Mouse (Mus musculus): ENCODE data around the gene Mgst3. TPM values are rescaled to one million over a fixed set of nuclear protein-coding genes. Genes with fewer than 3 reads are reported as not detected.
A peak's percentile ranks its signal among the peaks of the same experiment; 100 is the strongest.

Mgst3 gene
- polyA plus RNA-seq, 1 experiment from 2014 or later, result 247 TPM

DNA sequence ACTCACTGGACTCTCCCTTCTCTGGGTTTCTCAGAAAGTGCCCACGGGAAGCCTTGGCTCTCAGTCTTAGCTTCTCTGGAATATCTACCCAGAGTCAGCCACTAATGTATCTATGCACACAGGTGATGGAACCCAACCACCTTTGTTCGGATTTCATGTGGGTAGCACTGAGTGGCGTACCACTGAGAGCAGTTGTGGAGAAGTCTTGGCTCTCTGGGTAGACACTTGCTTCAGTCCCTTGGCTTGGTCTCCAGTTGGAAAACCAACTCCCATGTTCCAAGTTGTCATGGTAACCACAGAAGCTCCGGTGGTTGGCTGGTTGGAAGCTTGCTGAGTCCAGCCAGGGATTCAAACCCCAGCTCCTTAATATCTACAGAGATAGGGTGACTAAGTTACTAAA lies 16.0 kb upstream of the Mgst3 start:
- no peak overlapping the region for H3K4me3 ChIP-seq (replicated peaks)
- no peaks in the 10 kb centered on the region for H3K9me3 ChIP-seq
- no peak overlapping the region for H3K27ac ChIP-seq
- no peak overlapping the region for H3K4me2 ChIP-seq (replicated peaks)
- H3K9ac ChIP-seq, result no peak overlapping the region
- WGBS, result 81% methylated on average over 4 of the region's 4 CpGs
- peaks cover 9% of the 10 kb centered on the region; the same call in 1 of the 2 replicates for H3K27me3 ChIP-seq (replicated peaks)
- no peaks in the 10 kb centered on the region for H3K36me3 ChIP-seq
- ATAC-seq, result no peak
- no peaks in the 10 kb centered on the region for H3K4me1 ChIP-seq (replicated peaks)

DNA sequence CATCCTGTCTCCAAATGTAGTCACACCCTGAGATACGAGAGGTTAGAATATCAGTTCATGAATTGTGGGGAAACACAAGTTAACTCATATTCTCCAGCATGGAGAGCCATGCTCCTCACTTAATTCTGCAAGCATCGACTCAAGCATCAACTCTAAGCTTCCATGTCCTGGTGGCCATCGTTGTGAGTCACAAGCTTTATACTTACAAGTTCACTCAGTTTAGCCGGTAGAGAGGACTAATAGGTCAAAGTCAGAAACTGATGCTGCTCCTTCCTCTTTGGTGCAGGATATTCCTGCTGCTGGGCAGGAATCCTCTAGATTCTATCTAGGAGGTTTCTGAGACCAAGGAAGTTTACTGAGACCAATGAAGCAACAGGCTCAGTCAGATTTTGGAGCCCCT lies 11.6 kb upstream of the Mgst3 start:
- no peaks in the 10 kb centered on the region for H3K9me3 ChIP-seq
- H3K4me1 ChIP-seq (replicated peaks), result no peaks in the 10 kb centered on the region
- H3K9ac ChIP-seq, result no peak overlapping the region
- H3K4me2 ChIP-seq (replicated peaks), result no peak overlapping the region
- no peak overlapping the region for H3K4me3 ChIP-seq (replicated peaks)
- 82% methylated on average over 4 of the region's 4 CpGs for WGBS
- H3K36me3 ChIP-seq, result no peaks in the 10 kb centered on the region
- peaks cover 5% of the 10 kb centered on the region; the same call in 1 of the 2 replicates for H3K27me3 ChIP-seq (replicated peaks)
- ATAC-seq, result no peak
- H3K27ac ChIP-seq, result no peak overlapping the region

DNA sequence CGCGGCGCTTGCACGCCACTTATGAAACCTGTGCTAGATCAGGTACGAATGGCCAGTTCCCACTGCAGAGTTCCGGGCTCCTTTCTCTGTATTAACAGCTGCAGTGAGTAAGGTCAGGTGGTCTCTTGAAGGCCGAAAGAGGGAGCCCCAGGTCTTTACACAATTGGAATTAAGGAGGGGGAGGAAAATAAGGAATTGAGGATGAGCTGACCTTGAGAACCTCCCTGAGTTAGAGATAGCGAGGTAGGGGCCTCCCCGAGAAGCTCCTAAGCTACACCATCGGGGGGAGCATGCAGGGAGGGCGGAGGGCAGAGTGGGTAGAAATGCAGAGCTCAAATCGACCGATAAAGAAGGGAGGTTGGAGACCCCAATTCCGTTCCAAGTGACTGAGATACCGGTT lies 360 bp downstream of the Mgst3 start:
- peak overlapping the region; percentile 85 for H3K4me2 ChIP-seq (replicated peaks)
- under 1% methylated on average over 15 of the region's 15 CpGs for WGBS
- no peaks in the 10 kb centered on the region for H3K9me3 ChIP-seq
- H3K4me3 ChIP-seq (replicated peaks), result peak overlapping the region; percentile 68
- no peaks in the 10 kb centered on the region for H3K27me3 ChIP-seq (replicated peaks)
- peaks cover 7% of the 10 kb centered on the region; the same call in 1 of the 2 replicates for H3K4me1 ChIP-seq (replicated peaks)
- H3K27ac ChIP-seq, result peak overlapping the region; percentile 86
- H3K9ac ChIP-seq, result peak overlapping the region; percentile 59
- peak; percentile 47 for ATAC-seq
- H3K36me3 ChIP-seq, result no peaks in the 10 kb centered on the region

DNA sequence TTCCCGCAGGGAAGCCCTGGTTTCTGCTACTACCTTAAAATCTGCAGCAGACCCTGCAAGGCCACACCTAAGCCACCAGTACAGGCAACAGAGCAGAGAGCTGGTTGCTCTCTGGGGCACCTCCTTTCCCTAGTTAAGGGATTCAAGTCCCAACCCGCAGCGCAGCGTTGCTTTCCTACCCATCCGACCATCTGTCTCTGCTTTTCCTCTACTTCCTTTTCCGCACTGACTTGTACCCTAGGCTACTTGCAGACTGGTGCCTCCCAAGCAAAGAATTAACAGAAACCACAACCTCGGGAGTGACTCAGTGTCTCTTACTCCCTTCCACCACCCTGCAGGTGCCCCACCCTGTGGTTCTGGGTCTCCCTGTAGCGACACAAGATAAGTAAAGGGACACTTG lies 954 bp downstream of the Mgst3 start:
- H3K27me3 ChIP-seq (replicated peaks), result no peaks in the 10 kb centered on the region
- peaks cover 7% of the 10 kb centered on the region; the same call in 1 of the 2 replicates for H3K4me1 ChIP-seq (replicated peaks)
- ATAC-seq, result peak; percentile 27
- 4% methylated on average over 8 of the region's 8 CpGs for WGBS
- peak overlapping the region; percentile 59 for H3K9ac ChIP-seq
- peak overlapping the region; percentile 68 for H3K4me3 ChIP-seq (replicated peaks)
- peak overlapping the region; percentile 86 for H3K27ac ChIP-seq
- H3K9me3 ChIP-seq, result no peaks in the 10 kb centered on the region
- no peaks in the 10 kb centered on the region for H3K36me3 ChIP-seq
- H3K4me2 ChIP-seq (replicated peaks), result peak overlapping the region; percentile 85

DNA sequence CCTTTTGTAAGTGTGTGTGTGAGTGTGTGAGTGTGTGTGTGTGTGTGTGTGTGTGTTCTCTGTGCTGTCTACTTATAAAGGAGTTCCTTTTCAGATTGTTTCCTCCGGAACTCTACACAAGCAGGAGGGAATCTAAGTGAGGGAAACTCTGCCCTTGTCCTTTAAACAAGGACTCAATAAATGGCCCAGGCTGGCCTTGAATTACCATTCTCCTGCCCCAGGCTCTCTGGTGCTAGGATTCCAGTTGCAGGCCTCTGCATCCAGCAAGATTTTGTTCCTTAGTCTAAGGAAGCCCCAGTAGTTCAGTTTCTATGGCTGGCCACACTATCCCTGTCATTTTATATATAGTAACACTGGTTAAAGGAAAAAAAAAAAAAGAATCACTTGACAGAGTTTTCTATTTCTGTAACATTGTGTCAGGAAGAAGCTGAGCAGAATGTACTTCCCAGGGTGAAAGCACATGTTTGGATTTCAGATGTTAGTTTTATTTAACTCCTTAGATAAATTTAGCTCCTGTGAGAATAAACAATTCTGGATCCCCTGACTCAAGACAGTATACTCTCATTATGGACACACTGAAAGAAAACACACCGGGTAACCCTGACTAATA lies 1.5 kb downstream of the Mgst3 start:
- Histone ChIP-seq H3K9ac (peak overlapping the region; percentile 59), H3K27ac (peak overlapping the region; percentile 86)

DNA sequence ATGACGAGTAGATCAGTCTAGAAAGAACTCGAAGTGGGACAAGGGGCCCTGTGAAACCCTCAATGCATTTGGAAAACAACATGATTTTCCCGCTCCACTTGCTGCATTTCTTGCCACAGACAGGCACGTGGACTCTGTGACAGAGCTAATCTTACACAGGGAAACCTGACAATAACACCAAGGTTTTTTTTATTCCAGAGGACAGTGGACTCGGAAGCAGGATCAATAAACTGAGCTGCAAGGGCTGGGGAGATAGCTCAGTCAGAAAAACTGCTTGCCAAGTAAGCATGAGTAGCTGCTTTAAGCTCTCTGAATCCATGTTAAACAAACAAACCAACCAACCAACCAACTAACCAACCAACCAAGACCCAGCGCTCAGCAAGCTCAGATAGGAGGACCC lies 2.4 kb downstream of the Mgst3 start:
- no peak for ATAC-seq
- Histone ChIP-seq H3K4me1 (replicated peaks) (peaks cover 11% of the 10 kb centered on the region), H3K36me3 (no peaks in the 10 kb centered on the region), H3K27ac (no peak overlapping the region), H3K9ac (no peak overlapping the region; the same call in 1 of the 2 replicates), H3K4me2 (replicated peaks) (peak overlapping the region; percentile 35; the same call in 1 of the 2 replicates), H3K9me3 (no peaks in the 10 kb centered on the region), H3K4me3 (replicated peaks) (no peak overlapping the region), H3K27me3 (replicated peaks) (no peaks in the 10 kb centered on the region)
- WGBS, result 69% methylated on average over 6 of the region's 6 CpGs

More for the DNA sequence above, 1.5 kb downstream of the Mgst3 start:
- Histone ChIP-seq H3K4me2 (replicated peaks) (peak overlapping the region; percentile 85), H3K36me3 (no peaks in the 10 kb centered on the region), H3K9me3 (no peaks in the 10 kb centered on the region), H3K4me1 (replicated peaks) (peaks cover 9% of the 10 kb centered on the region), H3K27me3 (replicated peaks) (no peaks in the 10 kb centered on the region), H3K4me3 (replicated peaks) (peak overlapping the region; percentile 68)
- no peak for ATAC-seq
- WGBS, result 20% methylated on average over 2 of the region's 2 CpGs

DNA sequence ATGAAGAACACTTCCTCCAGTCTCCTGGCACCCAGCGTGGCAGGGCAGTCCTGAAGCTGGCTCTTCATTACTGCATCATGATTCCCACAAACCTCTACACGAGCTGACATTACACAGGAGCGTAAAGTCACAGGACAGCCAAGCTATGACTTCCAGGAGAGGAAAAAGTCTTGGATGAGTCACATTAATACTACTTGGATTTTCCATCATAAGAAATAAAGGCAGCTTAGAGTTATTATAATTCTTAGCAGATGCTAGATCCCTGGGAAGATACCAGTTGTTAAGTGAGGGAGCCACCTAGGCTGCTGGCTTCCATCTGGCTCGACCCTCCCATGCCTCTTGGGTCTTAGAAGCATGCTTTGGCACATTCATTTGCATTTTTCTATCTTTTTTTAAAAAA lies 3.3 kb downstream of the Mgst3 start:
- H3K27ac ChIP-seq, result no peak overlapping the region
- ATAC-seq, result no peak
- WGBS, result 75% methylated on average over 4 of the region's 4 CpGs

DNA sequence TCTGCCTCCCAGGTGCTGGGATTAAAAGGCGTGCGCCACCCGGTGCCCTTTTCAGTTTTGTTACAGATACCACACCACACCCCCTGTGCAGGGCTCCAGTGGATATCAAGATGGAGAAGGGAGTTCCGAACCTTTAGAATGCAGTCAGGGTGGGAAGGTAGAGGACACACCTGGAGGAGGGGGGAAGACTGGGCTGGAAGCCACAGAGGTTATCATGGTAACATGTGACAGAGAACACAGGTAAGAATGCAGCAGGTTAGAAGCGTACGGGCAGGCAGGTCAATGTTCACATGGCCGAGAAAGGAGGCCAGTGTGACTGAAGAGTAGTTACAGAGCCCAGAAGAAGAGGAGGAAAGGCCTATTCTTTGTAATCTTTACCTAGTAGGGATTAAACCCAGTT lies 4.1 kb downstream of the Mgst3 start:
- no peak for ATAC-seq
- H3K4me1 ChIP-seq (replicated peaks), result peaks cover 11% of the 10 kb centered on the region
- H3K4me2 ChIP-seq (replicated peaks), result no peak overlapping the region
- H3K27me3 ChIP-seq (replicated peaks), result no peaks in the 10 kb centered on the region
- no peaks in the 10 kb centered on the region for H3K9me3 ChIP-seq
- no peaks in the 10 kb centered on the region for H3K36me3 ChIP-seq
- no peak overlapping the region for H3K27ac ChIP-seq
- 79% methylated on average over 7 of the region's 7 CpGs for WGBS
- H3K4me3 ChIP-seq (replicated peaks), result no peak overlapping the region
- H3K9ac ChIP-seq, result no peak overlapping the region

More for the DNA sequence above, 3.3 kb downstream of the Mgst3 start:
- Histone ChIP-seq H3K36me3 (no peaks in the 10 kb centered on the region), H3K9ac (no peak overlapping the region), H3K4me2 (replicated peaks) (peak overlapping the region; percentile 11; the same call in 1 of the 2 replicates), H3K4me3 (replicated peaks) (no peak overlapping the region), H3K27me3 (replicated peaks) (no peaks in the 10 kb centered on the region), H3K4me1 (replicated peaks) (peaks cover 11% of the 10 kb centered on the region), H3K9me3 (no peaks in the 10 kb centered on the region)

DNA sequence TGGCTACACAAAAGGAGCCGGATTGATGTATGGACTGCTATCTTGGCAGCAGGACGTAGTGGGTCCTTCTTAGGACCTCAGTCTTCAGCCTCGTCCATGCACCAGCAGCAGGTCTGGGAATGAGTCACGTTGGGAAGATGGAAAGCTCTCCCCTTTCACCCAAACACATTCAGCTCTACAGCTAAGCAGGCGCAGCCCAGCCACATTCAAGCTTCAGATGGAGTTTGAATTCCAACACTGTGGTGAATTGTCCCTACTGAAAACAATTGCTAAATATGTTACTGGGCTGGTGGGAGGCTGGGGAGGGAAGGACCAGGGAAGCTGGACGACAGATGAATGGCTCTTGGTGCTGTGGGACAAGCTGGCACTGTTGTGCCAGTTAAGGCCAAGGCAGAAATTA lies 5.1 kb downstream of the Mgst3 start:
- Histone ChIP-seq H3K9me3 (no peaks in the 10 kb centered on the region), H3K36me3 (no peaks in the 10 kb centered on the region), H3K27ac (no peak overlapping the region), H3K4me3 (replicated peaks) (no peak overlapping the region), H3K4me2 (replicated peaks) (no peak overlapping the region), H3K27me3 (replicated peaks) (no peaks in the 10 kb centered on the region), H3K4me1 (replicated peaks) (peaks cover 11% of the 10 kb centered on the region), H3K9ac (no peak overlapping the region)
- no peak for ATAC-seq
- 74% methylated on average over 6 of the region's 6 CpGs for WGBS

DNA sequence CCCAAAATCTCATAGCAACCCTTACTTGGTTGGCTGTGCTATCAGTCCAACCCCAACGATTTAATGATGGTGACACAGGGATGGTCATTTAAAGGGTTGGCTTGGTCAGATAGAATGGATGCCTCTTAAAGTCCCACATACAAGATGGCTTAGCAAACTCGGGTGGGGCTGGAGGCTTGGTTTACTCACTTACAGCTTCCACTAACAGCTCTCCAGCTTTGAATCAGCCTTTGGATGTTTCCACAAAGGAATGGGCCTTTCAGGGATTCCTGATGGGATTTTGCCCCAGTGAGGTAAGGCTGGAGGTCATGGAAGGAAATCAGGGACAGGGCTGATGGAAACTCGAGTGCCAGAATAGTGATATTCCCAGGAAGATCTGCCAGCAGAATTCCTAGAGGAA lies 5.8 kb downstream of the Mgst3 start:
- no peak overlapping the region for H3K4me3 ChIP-seq (replicated peaks)
- H3K27ac ChIP-seq, result no peak overlapping the region
- ATAC-seq, result no peak
- no peak overlapping the region for H3K9ac ChIP-seq
- no peaks in the 10 kb centered on the region for H3K9me3 ChIP-seq
- no peaks in the 10 kb centered on the region for H3K36me3 ChIP-seq
- peaks cover 11% of the 10 kb centered on the region for H3K4me1 ChIP-seq (replicated peaks)
- H3K4me2 ChIP-seq (replicated peaks), result no peak overlapping the region
- 71% methylated on average over 3 of the region's 3 CpGs for WGBS
- H3K27me3 ChIP-seq (replicated peaks), result no peaks in the 10 kb centered on the region

DNA sequence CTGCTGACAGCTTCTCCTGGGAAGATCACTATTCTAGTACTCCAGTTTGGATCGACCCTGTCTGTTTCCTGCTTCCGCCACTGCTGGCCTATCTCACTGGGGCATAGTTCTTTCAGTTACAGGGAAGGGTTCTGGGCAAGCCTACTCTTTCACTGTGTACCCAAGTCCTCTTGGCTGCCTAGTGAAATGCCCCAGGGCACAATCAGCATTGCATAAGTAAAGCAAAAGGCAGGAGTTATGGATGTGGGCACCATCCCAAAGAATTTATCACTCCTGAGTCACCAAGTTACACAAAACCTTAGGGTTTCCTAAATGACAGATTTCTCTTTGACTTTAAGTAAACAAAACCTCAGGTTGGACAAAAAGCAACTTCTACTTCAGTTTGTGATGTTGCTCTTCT lies 6.3 kb downstream of the Mgst3 start:
- no peak for ATAC-seq

DNA sequence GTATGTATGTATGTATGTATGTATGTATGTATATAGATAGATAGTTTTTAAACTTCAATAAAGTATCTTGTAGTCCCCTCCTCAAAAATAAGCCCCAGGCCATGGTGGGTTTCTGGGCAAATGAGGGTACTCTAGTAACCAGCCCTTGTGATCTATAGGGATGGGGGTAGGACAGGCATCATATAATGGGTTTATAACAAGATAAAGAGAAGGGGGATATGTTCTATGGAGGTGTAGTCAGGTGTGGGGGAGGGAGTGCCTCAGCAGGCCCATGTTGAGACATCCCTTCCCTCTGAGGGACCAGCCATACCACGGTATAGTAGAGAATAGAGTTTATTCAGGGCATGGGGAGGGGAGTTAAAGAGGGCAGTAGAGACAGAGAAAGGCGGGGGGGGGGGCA lies 7.2 kb downstream of the Mgst3 start:
- Histone ChIP-seq H3K4me1 (replicated peaks) (peaks cover 18% of the 10 kb centered on the region), H3K4me2 (replicated peaks) (no peak overlapping the region)

More for the DNA sequence above, 6.3 kb downstream of the Mgst3 start:
- Histone ChIP-seq H3K4me3 (replicated peaks) (no peak overlapping the region), H3K36me3 (no peaks in the 10 kb centered on the region), H3K4me2 (replicated peaks) (no peak overlapping the region), H3K27me3 (replicated peaks) (no peaks in the 10 kb centered on the region), H3K27ac (no peak overlapping the region), H3K9me3 (no peaks in the 10 kb centered on the region), H3K9ac (no peak overlapping the region), H3K4me1 (replicated peaks) (peaks cover 11% of the 10 kb centered on the region)
- WGBS, result 52% methylated on average over 2 of the region's 2 CpGs

DNA sequence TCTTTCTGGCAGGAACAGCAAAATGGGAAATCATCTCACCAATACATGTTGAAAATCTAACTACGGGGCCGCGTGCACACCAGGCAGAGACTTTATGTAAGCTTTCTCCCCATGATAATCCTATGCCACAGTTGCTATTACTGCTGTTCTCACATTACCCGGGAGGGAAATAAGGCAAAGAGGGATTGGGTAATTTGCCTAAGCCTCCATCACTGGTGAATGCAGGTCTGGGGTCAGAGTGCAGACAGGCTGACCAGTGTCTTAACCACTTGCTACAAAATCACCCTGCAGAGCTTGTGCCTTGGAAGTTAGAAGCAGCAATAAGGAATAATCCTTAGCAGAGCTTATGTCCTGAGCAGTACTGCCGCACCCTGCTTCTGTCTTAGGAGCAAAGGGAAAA lies 8.0 kb downstream of the Mgst3 start:
- H3K4me1 ChIP-seq (replicated peaks), result peaks cover 16% of the 10 kb centered on the region
- WGBS, result 79% methylated on average over 5 of the region's 5 CpGs
- no peaks in the 10 kb centered on the region for H3K9me3 ChIP-seq
- no peak for ATAC-seq
- no peak overlapping the region for H3K9ac ChIP-seq
- H3K27me3 ChIP-seq (replicated peaks), result no peaks in the 10 kb centered on the region
- H3K4me2 ChIP-seq (replicated peaks), result no peak overlapping the region
- no peaks in the 10 kb centered on the region for H3K36me3 ChIP-seq
- H3K27ac ChIP-seq, result 0 out of 2 replicates have a peak overlapping the region, but pooled peaks have one; percentile 25
- H3K4me3 ChIP-seq (replicated peaks), result no peak overlapping the region

More for the DNA sequence above, 7.2 kb downstream of the Mgst3 start:
- Histone ChIP-seq H3K36me3 (no peaks in the 10 kb centered on the region), H3K9me3 (no peaks in the 10 kb centered on the region), H3K27ac (no peak overlapping the region), H3K4me3 (replicated peaks) (no peak overlapping the region), H3K27me3 (replicated peaks) (no peaks in the 10 kb centered on the region), H3K9ac (no peak overlapping the region)
- WGBS, result 50% methylated on average over 1 of the region's 2 CpGs
- ATAC-seq, result no peak

Data from intestine, embryonic 15.5 days (tissue).